Mouse (Mus musculus) small intestine, adult 2 months (tissue): ENCODE results near the gene Gm36210.

Experiments used
- CTCF ChIP-seq: fragments of 200-500 bp; IDR thresholded peaks from 2 replicates; pipeline ENCODE4 v1.5.1; 2012; ENCODE audit warnings: low read depth, mild to moderate bottlenecking, control low read depth, inconsistent platforms, low read length, moderate library complexity, mixed read lengths; ENCODE audit not compliant: insufficient replicate concordance, insufficient read length; ENCODE audit errors: extremely low read depth
- POLR2A ChIP-seq: fragments of 200-500 bp; IDR thresholded peaks from 2 replicates; pipeline ENCODE4 v1.6.1; 2012; ENCODE audit warnings: low read depth, mild to moderate bottlenecking, control low read depth, inconsistent platforms, low read length, moderate library complexity

DNA sequence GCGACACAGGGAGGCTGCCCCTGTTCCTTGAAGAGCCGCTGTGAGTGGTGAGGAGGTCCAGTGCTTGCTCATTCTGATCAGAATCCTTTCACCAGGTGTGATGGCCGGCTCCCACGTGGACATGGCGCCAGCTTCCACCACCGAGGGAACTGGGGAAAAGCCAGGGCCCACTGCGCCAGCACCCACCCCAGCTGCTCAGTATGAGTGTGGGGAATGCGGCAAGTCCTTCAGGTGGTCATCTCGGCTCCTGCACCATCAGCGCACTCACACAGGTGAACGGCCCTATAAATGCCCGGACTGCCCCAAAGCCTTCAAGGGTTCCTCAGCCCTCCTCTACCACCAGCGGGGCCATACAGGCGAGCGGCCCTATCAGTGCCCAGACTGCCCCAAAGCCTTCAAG lies 12.4 kb upstream of the Gm36210 start:
- TF ChIP-seq POLR2A (no peak), CTCF (no peak)
